Mouse (Mus musculus) stomach, postnatal 0 days (tissue): Measurements from ENCODE around the gene Ift172.

Experiments
- CTCF ChIP-seq: IDR thresholded peaks from 2 replicates; pipeline ENCODE4 v1.5.1; 2016; ENCODE audit warnings: antibody characterized with exemption, low read depth, mild to moderate bottlenecking, moderate library complexity
- EP300 ChIP-seq: optimal IDR thresholded peaks from 2 replicates; pipeline ENCODE3; 2016; ENCODE audit warnings: antibody characterized with exemption

DNA sequence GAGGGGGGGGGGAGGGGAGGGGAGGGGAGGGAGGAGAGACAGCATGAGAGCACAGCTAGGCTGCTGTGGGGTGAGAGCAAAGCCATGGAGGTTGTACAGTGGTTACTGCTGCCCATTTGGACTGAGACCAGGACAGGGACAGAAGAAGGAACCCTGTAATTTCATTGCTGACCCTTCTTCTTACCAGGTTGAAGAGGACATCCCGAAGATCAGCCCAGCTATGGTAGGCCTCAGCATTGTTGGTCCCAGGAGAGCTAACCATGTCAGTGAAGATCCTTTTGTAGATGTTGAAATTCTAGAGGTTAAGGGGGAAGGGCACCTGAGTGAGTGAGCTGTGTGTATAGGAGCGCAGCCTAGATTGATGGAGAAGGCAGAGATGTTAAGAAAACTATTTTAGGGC lies 35.5 kb downstream of the Ift172 start:
- no peak for TF ChIP-seq CTCF
- no peak for TF ChIP-seq EP300
